ENCODE assay signal across 43 mouse cellular contexts in the genomic region with DNA sequence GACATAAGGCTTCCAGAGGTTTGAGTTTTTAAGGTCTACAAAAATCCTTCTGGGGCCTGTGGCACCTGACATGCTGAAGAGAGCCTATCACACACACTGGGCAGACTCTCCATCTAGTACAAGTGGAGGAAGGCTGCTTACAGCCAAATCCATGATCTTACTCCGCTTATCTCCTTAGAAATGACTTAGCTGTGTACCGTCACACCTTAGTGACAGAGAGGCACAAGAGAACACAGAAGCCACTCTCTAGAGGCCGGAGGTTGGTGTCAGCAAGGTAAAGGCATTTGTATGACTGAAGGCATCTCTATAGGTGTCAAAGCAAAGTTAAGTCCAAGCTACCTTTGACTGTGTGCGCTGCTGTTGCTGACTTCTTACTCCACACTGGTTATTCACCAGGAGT. TPM values are rescaled to one million over a fixed set of nuclear protein-coding genes. Genes with fewer than 3 reads are reported as not detected.
"Had no signal": no experiment of that assay in that cellular context is flagged by ENCODE, and none has a peak within 500 bp of the region (broad histone marks: within the 10 kb centered on the region; RNA-seq: fewer than 3 reads in every experiment).

No protein-coding gene starts in this region.

- DNase-seq: heart, postnatal 10 days; heart, postnatal 14 days; heart, postnatal 36 days; heart, postnatal 4 days; kidney, adult 11 months; kidney, adult 18-20 months; kidney, adult 2 months; kidney, adult 8-10 months; kidney, adult 9 months; kidney, postnatal 10 days; kidney, postnatal 14 days; kidney, postnatal 25 days; kidney, postnatal 36 days; kidney, postnatal 4 days; layer of hippocampus, adult 9-11 months; layer of hippocampus, postnatal 36 days had no signal

- H3K4me3 ChIP-seq: heart, embryonic 12.5 days; heart, embryonic 13.5 days; heart, embryonic 15.5 days; hindbrain, embryonic 10.5 days; hindbrain, embryonic 12.5 days; hindbrain, embryonic 13.5 days; hindbrain, embryonic 15.5 days; intestine, embryonic 15.5 days; kidney, embryonic 15.5 days; layer of hippocampus, adult 2 months; left cerebral cortex, adult 2 months had no signal

- H3K9me3 ChIP-seq: heart, embryonic 12.5 days; heart, embryonic 13.5 days; heart, embryonic 15.5 days; hindbrain, embryonic 10.5 days; hindbrain, embryonic 12.5 days; hindbrain, embryonic 13.5 days; hindbrain, embryonic 15.5 days; intestine, embryonic 15.5 days; kidney, embryonic 15.5 days had no signal

- H3K27ac ChIP-seq: heart, embryonic 13.5 days; heart, embryonic 15.5 days; hindbrain, embryonic 10.5 days; hindbrain, embryonic 12.5 days; hindbrain, embryonic 13.5 days; hindbrain, embryonic 14.5 days; hindbrain, embryonic 15.5 days; hindbrain, postnatal 0 days; intestine, embryonic 15.5 days; kidney, embryonic 15.5 days; kidney, postnatal 0 days; layer of hippocampus, adult 2 months; left cerebral cortex, adult 2 months had no signal

- H3K4me1 ChIP-seq: hindbrain, embryonic 12.5 days; hindbrain, embryonic 13.5 days; hindbrain, embryonic 15.5 days; intestine, embryonic 15.5 days had no signal

- H3K36me3 ChIP-seq: heart, embryonic 12.5 days; heart, embryonic 13.5 days; heart, embryonic 15.5 days; hindbrain, embryonic 10.5 days; hindbrain, embryonic 12.5 days; hindbrain, embryonic 13.5 days; hindbrain, embryonic 15.5 days; intestine, embryonic 15.5 days; kidney, embryonic 15.5 days had no signal

- H3K27me3 ChIP-seq: heart, embryonic 12.5 days; heart, embryonic 13.5 days; heart, embryonic 15.5 days; hindbrain, embryonic 12.5 days; hindbrain, embryonic 13.5 days; hindbrain, embryonic 15.5 days; intestine, embryonic 15.5 days; kidney, embryonic 15.5 days had no signal

RNA-seq across cellular contexts. Expression of gene Ankdd1b, which starts 30.6 kb away (rescaled TPM):
- polyA plus RNA-seq: hindbrain, embryonic 10.5 days; hindbrain, embryonic 11.5 days; hindbrain, embryonic 14.5 days; hindbrain, embryonic 15.5 days; inflammation-experienced regulatory T-cells, adult 6 months; kidney, embryonic 16.5 days had no signal

RNA-seq across cellular contexts. Expression of gene Gm17622, which starts 50.1 kb away (rescaled TPM):
- polyA plus RNA-seq: heart, embryonic 11.5 days; heart, embryonic 12.5 days; heart, embryonic 13.5 days; heart, embryonic 14.5 days; heart, embryonic 15.5 days; heart, embryonic 16.5 days; heart, postnatal 0 days; hindbrain, embryonic 10.5 days; hindbrain, embryonic 11.5 days; hindbrain, embryonic 12.5 days; hindbrain, embryonic 13.5 days; hindbrain, embryonic 14.5 days; hindbrain, embryonic 15.5 days; hindbrain, embryonic 16.5 days; hindbrain, postnatal 0 days; inflammation-experienced regulatory T-cells, adult 6 months; intestine, embryonic 14.5 days; intestine, embryonic 15.5 days; intestine, embryonic 16.5 days; intestine, postnatal 0 days; kidney, adult 2 months; kidney, embryonic 14.5 days; kidney, embryonic 15.5 days; kidney, embryonic 16.5 days; kidney, postnatal 0 days; large intestine, adult 2 months had no signal
